Mouse (Mus musculus) MEL (cell line): ENCODE measurements around the gene Fbxl22.

Experiments
- CTCF ChIP-seq, 3 experiments: IDR thresholded peaks in 2 of 3; conservative IDR thresholded peaks in 1 of 3; 2 replicates each; pipeline ENCODE4 v1.5.1; 2011 to 2012; ENCODE audit warnings: low read length in 3 of 3, low read depth in 2 of 3, mild to moderate bottlenecking in 2 of 3, improper control_type of control experiment in 1 of 3, inconsistent platforms in 1 of 3, mixed read lengths in 1 of 3, moderate library complexity in 1 of 3; ENCODE audit not compliant: control insufficient read depth in 1 of 3, insufficient read depth in 1 of 3, poor library complexity in 1 of 3, severe bottlenecking in 1 of 3
- GATA1 ChIP-seq: IDR thresholded peaks from 2 replicates; pipeline ENCODE4 v1.6.1; 2011; ENCODE audit warnings: low read depth, low read length, improper control_type of control experiment
- POLR2A ChIP-seq, 2 experiments: IDR thresholded peaks; 2 replicates each; pipeline ENCODE4 v1.6.1; 2011 to 2012; ENCODE audit warnings: low read length in 2 of 2, mild to moderate bottlenecking in 2 of 2, control low read depth in 1 of 2, improper control_type of control experiment in 1 of 2, low read depth in 1 of 2, moderate library complexity in 1 of 2; ENCODE audit not compliant: control insufficient read depth in 1 of 2, insufficient read depth in 1 of 2, poor library complexity in 1 of 2
- TBP ChIP-seq: IDR thresholded peaks from 2 replicates; pipeline ENCODE4 v1.8.0; 2011; ENCODE audit warnings: low read depth, low read length, improper control_type of control experiment
- ZMIZ1 ChIP-seq: IDR thresholded peaks from 2 replicates; pipeline ENCODE4 v1.6.1; 2012; ENCODE audit warnings: low read depth, mild to moderate bottlenecking, inconsistent platforms, low read length, improper control_type of control experiment, moderate library complexity
- ZNF384 ChIP-seq: IDR thresholded peaks from 2 replicates; pipeline ENCODE4 v1.6.1; 2012; ENCODE audit warnings: low read depth, mild to moderate bottlenecking, inconsistent platforms, low read length, improper control_type of control experiment

DNA sequence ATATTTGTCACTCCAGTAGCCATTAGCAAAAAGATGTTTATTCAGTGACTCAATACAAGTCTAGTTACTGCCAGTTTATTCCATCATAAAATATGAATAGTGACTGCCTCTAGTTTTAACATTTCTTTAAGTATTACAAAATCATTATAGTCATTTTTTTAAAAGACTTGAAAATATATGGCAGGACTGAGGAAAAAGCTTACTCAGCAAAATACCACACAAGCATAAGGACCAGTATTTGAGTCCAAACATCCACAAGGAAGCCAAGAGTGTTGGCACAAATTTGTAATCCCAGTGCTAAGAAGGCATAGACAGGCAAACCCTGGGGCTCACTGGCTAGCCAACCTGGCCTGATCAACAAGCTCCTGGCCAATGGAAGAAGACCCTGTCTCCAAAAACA, 20.4 kb downstream of the Fbxl22 start:
- TF ChIP-seq POLR2A (IDR thresholded peaks at IDR 0.05; ENCODE audit: control insufficient read depth in 1 of 2, insufficient read depth in 1 of 2, low read depth in 1 of 2, low read length in 2 of 2, poor library complexity in 1 of 2) = no peak
- no peak for TF ChIP-seq GATA1
- TF ChIP-seq TBP = no peak
- no peak for TF ChIP-seq CTCF (IDR thresholded peaks at IDR 0.05 in 2 of 3, conservative IDR thresholded peaks at IDR 0.05 in 1 of 3; ENCODE audit: control insufficient read depth in 1 of 3, insufficient read depth in 1 of 3, low read depth in 2 of 3, low read length in 3 of 3, poor library complexity in 1 of 3, severe bottlenecking in 1 of 3)
- no peak for TF ChIP-seq ZNF384
- TF ChIP-seq ZMIZ1 = no peak
